Mouse (Mus musculus): ENCODE measurements around the gene Nek8.
"Not testable (repeated sequence)": the region's sequence is repeated elsewhere in the genome, so short reads cannot be mapped to it uniquely, and the experiment has no call there.

Nek8 gene

GRCm38 (mm10) chr11:78140665-78141064 lies 35.8 kb downstream of the Nek8 start:
- DNase-seq (ENCODE audit: low spot score) = no peak

- DNase-seq (ENCODE audit: low spot score) = no peak
Measured at GRCm38 (mm10) chr11:78138023-78138422, 38.5 kb downstream of the Nek8 start.

DNA sequence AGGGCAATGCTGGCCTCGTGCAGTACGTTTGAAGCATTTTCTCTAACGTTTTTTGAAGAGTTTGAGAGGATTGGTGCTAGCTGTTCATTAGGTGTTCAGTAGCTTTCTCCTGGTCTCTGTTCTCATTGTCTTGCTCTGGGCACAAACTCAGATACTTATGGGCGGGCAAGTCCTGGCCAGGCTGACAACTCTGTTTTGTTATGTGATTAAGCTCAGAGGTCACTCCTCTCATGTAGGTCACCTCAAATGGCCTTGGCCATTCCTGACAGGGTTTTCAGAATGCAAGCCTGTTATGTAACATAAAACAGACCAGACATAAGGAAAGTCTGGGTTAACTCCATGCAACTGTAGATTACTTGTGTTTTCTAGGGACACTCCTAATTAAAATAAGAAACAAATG lies 38.9 kb downstream of the Nek8 start:
- no peak for DNase-seq (ENCODE audit: low spot score)

- DNase-seq (ENCODE audit: low spot score) = no peak
Measured at GRCm38 (mm10) chr11:78136132-78136531, 40.3 kb downstream of the Nek8 start.

DNA sequence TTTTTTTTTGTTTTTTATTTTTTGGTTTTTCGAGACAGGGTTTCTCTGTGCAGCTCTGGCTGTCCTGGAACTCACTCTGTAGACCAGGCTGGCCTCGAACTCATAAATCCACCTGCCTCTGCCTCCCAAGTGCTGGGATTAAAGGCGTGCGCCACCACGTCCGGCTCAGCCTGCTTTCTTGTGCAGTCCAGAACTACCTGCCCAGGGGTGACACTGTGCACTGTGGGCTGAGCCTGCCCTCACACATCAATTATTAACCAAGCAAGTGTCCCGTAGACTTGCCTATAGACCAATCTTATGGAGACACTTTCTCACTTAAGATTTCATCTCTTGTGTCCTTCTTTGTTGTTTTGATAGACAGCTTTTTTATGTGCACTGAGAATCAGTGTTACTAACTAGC lies 41.2 kb downstream of the Nek8 start:
- DNase-seq (ENCODE audit: low spot score) = not testable (repeated sequence)

- DNase-seq (ENCODE audit: low spot score) = no peak
Measured at GRCm38 (mm10) chr11:78134344-78134743, 42.1 kb downstream of the Nek8 start.

GRCm38 (mm10) chr11:78133915-78134314 lies 42.6 kb downstream of the Nek8 start:
- no peak for DNase-seq (ENCODE audit: low spot score)

DNA sequence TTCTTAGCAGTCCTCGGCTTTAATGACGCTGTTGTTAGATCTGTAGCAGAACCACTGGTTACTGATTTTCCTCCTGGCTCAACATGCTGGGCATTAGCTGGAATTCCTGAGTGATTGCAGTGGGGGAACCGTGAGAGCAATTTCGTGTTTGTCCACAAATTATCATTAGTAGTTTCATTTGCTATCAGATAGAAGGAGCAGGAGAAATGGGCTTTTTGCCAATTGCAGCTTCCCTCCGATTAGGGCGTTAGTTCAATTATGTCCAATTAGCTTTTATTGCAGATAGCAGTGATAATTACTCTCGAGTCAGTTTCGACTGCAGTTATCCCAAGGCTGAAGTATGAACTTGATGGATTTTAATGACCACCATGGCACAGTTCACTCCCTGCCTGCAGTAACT lies 47.0 kb downstream of the Nek8 start:
- no peak for DNase-seq (ENCODE audit: low spot score)

DNA sequence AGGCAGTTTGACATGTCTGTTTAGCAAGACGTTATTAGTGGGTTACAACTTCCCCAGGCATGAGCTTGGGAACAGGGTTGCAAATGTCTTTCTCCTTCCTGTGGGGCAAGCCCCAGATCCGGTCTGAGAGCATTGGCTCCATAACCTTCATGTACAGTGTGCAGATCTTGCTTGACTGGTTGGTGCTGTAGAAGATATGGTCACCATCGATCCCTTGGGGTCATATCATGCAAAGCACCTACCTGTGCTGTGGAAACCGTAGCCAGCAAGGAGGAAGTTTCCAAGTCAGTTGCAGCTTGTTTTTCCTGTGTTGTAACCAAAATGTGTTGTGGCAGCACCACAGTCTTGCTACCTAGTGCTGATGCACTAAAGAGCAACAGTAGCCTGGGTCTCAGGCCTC lies 49.7 kb downstream of the Nek8 start:
- no peak for DNase-seq (ENCODE audit: low spot score)

- DNase-seq (ENCODE audit: low spot score) = no peak
Measured at GRCm38 (mm10) chr11:78125691-78126090, 50.8 kb downstream of the Nek8 start.

DNA sequence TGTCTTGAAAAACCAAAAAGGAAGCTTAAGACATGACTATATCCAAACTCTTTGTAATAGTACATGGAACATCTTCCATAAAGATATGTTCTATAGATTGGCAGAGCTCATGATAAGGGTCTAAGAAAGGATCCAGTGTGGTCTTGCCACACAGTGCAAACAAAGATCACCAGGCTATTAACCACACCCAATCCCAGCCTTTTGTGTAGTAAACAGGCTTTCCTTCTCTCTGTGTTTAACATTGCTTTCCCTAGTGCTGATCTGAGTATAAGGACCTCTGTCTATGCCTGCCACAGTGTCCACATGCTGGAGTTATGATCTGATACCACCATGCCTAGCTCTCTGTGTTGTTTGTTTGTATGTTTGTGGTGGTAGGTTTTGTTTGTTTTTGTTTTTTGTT lies 52.7 kb downstream of the Nek8 start:
- no peak for DNase-seq (ENCODE audit: low spot score)

GRCm38 (mm10) chr11:78122815-78123214 lies 53.7 kb downstream of the Nek8 start:
- DNase-seq (ENCODE audit: low spot score) = no peak

DNA sequence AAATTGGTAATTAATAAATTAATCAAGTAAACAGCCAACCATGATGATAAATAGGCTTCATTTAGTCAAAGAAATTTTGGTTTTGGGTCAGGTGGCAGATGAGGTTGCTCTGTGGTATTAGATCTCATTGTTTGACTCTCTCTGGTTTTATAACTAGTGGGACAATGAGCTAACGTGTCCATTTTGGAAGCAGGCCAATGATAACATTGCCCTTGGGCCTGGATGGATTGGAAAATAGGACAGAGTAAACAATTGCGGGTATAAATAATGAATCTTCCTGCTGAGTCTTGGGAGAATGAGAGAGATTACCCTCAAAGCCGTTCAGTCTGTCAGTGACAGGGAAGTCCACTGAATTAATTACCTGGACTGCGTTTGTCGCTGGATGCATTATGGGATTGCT lies 55.3 kb downstream of the Nek8 start:
- DNase-seq (ENCODE audit: low spot score) = no peak

- DNase-seq (ENCODE audit: low spot score) = no peak
Measured at GRCm38 (mm10) chr11:78119898-78120297, 56.6 kb downstream of the Nek8 start.

DNA sequence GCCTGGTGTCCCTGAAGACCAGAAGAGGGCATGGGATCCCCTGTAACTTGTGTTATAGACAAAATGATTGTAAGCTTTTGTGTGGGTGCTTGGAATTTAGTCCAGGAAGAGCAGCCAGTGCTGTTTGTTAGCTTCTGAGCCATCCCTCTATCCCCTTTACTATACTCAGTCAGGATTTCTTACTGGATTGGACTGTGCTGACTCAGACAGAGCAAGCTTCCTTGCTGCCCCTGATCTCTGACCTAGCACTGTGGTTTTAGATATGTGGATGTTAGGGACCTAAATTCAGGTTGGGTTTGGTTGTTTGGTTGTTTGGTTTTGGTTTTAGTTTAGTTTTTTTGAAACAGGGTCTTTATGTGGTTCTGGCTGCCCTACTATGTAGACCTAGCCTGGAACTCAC lies 58.0 kb downstream of the Nek8 start:
- no peak for DNase-seq (ENCODE audit: low spot score)

DNA sequence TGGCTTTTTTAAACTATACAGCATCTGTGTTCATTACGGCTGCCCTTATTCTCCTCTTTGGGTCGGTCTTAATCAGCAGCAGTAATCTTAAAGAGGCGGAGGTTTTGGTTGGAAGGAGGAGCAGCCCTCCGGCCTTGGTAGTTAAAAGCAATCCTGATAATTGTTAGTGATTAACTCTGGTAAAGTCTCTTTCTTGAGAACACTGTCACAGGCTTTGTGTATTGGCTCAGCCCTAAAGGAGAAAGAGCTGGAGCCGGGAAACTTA lies 60.4 kb downstream of the Nek8 start:
- DNase-seq (ENCODE audit: low spot score) = no peak

Data from ovary, postnatal 10 days (tissue).